Mouse (Mus musculus): ENCODE measurements at regions not wholly inside any gene's neighbourhood (a gene's known extent, or its start where the extent isn't known, plus 50 kb on each side); places are given as distances from the start of the nearest gene placed in this dataset.

DNA sequence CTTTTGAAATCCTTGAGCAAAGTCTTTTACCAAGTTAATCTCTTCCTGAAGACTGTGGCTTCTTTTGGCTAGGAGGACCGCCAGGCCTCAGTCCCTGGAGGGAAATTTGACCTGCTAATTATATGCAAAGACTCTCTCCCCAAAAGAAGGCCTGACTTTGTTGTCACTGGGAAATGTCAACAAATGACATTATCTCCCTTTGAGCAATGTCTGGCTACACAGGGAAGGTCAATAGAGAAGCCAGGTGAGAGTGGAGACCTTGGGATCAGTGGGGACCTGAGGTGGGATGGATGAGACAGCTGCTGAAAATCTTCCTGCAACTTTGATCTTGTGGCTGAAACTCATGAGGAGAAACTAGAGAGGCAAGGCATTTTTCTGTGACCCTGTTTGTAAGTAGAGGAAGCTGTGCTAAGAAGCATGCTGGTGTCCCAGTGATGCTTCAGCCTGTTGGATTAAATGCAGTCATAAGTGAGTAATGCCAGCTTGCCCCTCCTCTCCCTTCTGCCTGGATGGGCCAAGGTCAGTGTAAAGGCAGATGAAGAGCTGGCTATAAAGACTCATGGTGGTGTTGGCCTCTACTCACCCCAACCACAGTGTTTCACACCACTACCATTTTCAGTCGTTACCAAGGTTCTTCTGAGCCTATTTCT is 121.9 kb downstream of the Prox1 start:
- TF ChIP-seq POLR2A (IDR thresholded peaks at IDR 0.05; ENCODE audit: insufficient read depth, low read depth, low read length): no peak
- TF ChIP-seq CTCF (IDR thresholded peaks at IDR 0.05): no peak
